Mouse (Mus musculus) ES-Bruce4 (cell line): ENCODE data around the gene Cd82. TPM values are rescaled to one million over a fixed set of nuclear protein-coding genes. Genes with fewer than 3 reads are reported as not detected.

Experiments used
- H3K27ac ChIP-seq: 2 replicates; pipeline ENCODE4 v1.5.1; 2012; ENCODE audit warnings: low read length, inconsistent platforms; ENCODE audit not compliant: insufficient read depth
- H3K27me3 ChIP-seq: 2 replicates; pipeline ENCODE4 v1.6.1; 2012; ENCODE audit warnings: mild to moderate bottlenecking, low read length, inconsistent platforms; ENCODE audit not compliant: control insufficient read depth, poor library complexity, insufficient read depth, severe bottlenecking
- H3K36me3 ChIP-seq: 2 replicates; pipeline ENCODE4 v1.6.1; 2012; ENCODE audit warnings: inconsistent platforms, mild to moderate bottlenecking, low read length, moderate library complexity; ENCODE audit not compliant: control insufficient read depth, poor library complexity, insufficient read depth, severe bottlenecking
- H3K4me1 ChIP-seq: one replicate; pipeline ENCODE4 v1.8.1; 2011; ENCODE audit warnings: low read length; ENCODE audit not compliant: control insufficient read depth, insufficient read depth
- H3K4me3 ChIP-seq: 2 replicates; pipeline ENCODE4 v1.5.1; 2011; ENCODE audit warnings: low read depth, mild to moderate bottlenecking, low read length
- H3K9ac ChIP-seq: 2 replicates; pipeline ENCODE4 v1.6.1; 2012; ENCODE audit warnings: low read depth, mild to moderate bottlenecking, inconsistent platforms; ENCODE audit not compliant: poor library complexity, severe bottlenecking
- H3K9me3 ChIP-seq: replicated peaks from 2 replicates; pipeline ENCODE4 v1.6.1; 2012; ENCODE audit warnings: mild to moderate bottlenecking, low read length, inconsistent platforms; ENCODE audit not compliant: control insufficient read depth, poor library complexity, insufficient read depth, severe bottlenecking
- CTCF ChIP-seq: IDR thresholded peaks from one replicate; pipeline ENCODE4 v1.8.1; 2011; ENCODE audit warnings: low read depth, low read length
- EP300 ChIP-seq: IDR thresholded peaks from 2 replicates; pipeline ENCODE4 v1.6.1; 2011; ENCODE audit warnings: low read depth, low read length; ENCODE audit not compliant: insufficient read depth
- POLR2A ChIP-seq: IDR thresholded peaks from one replicate; pipeline ENCODE4 v1.8.1; 2011; ENCODE audit warnings: low read length; ENCODE audit not compliant: insufficient read depth
- polyA plus RNA-seq: library from polyadenylated mRNA; stranded (reverse); fragments of >200 nt; gene quantifications from 2 replicates; pipeline ENCODE4 v1.2.4, GENCODE M21; 2011; ENCODE audit warnings: low read depth; ENCODE audit not compliant: missing spikeins, insufficient read depth, insufficient read length

Gene Cd82
- polyA plus RNA-seq, 1 experiment: 4.2 TPM

DNA sequence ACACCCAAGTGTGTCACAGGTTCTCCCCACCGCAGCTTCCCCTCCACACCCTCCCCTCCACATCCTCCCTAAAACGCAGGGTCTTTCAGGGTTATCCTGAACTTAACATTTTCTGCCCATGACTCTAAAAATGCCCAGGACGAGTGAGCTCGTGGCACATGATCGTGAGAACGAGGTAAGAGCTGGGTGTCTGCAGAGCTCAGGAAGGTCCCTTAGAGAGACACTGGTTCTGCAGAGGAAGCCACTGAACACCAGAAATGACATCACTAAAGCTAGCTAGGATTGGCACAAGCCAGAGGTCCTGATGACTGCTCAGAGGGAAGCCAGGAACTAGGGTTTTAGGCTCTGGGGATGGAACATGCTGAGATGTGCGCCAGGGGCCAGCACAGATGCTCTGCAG lies 18.7 kb downstream of the Cd82 start:
- H3K4me1 ChIP-seq: no peaks in the 10 kb centered on the region
- TF ChIP-seq CTCF (no peak), POLR2A (no peak), EP300 (no peak)
- no peaks in the 10 kb centered on the region for H3K9me3 ChIP-seq
- H3K36me3 ChIP-seq: no peaks in the 10 kb centered on the region
- H3K9ac ChIP-seq: no peak overlapping the region
- no peaks in the 10 kb centered on the region for H3K27me3 ChIP-seq
- no peak overlapping the region for H3K27ac ChIP-seq
- no peak overlapping the region for H3K4me3 ChIP-seq

DNA sequence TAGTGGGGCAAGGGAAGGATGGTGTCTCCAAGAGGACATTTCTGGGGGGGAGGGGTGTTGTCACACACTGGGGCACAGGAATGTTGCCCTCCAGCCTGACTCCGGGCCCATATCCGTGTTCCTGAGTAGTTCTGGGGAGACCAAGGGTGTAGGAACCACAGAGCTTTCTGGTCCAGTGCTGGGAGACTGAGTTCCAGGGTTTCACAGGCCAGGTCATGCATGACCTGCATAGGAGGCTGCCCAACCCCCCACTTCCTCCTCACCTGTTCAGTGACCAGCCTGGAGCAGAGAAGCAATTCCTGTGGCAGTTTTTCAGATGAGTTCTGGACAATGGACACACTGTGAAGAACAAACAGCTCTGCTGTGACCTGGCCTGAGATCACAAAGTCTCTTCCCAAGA lies 19.8 kb downstream of the Cd82 start:
- Histone ChIP-seq H3K9ac (no peak overlapping the region), H3K27me3 (no peaks in the 10 kb centered on the region), H3K9me3 (no peaks in the 10 kb centered on the region), H3K4me3 (no peak overlapping the region), H3K36me3 (no peaks in the 10 kb centered on the region), H3K4me1 (no peaks in the 10 kb centered on the region), H3K27ac (no peak overlapping the region)
- TF ChIP-seq EP300 (no peak), CTCF (no peak), POLR2A (no peak)

DNA sequence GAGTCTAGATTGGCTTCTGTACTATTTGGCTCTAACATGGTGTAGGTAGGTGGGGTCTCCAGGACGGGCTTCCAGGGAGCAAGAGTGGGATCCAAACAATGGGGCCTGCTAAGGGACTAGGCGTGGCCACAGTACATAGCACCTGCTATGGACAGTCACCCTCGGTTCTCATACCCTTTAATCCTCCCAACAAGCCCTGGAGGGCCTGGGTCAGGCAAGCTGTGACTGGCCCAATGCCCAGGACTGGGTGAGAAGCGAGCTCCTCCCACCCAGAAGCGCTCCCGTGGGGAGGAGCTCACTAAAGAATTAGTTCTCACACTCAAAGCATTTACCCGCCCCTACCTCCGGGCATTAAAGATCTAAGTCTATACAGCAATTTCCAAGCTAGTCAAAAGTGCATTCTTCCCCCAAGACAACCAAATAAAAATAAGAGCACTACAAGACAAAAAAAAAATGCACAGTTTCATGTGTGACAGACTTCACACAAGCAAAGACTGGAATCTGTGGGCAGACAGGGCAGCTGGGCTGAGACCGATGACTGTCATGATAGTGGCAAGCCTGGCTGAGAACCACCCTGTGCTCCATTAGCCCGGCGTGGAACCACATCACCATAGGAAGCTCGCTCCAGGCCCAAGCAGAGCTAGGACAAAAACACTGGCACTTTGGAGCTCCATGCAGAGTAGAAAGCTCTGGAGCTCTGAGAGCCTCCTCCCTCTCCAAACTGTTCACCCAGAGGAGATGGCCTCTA lies 23.0 kb downstream of the Cd82 start:
- Histone ChIP-seq H3K27ac (no peak overlapping the region), H3K9me3 (no peaks in the 10 kb centered on the region), H3K9ac (no peak overlapping the region), H3K27me3 (no peaks in the 10 kb centered on the region), H3K36me3 (no peaks in the 10 kb centered on the region), H3K4me1 (no peaks in the 10 kb centered on the region), H3K4me3 (no peak overlapping the region)
- no peak for TF ChIP-seq EP300
- no peak for TF ChIP-seq CTCF
- TF ChIP-seq POLR2A: no peak

DNA sequence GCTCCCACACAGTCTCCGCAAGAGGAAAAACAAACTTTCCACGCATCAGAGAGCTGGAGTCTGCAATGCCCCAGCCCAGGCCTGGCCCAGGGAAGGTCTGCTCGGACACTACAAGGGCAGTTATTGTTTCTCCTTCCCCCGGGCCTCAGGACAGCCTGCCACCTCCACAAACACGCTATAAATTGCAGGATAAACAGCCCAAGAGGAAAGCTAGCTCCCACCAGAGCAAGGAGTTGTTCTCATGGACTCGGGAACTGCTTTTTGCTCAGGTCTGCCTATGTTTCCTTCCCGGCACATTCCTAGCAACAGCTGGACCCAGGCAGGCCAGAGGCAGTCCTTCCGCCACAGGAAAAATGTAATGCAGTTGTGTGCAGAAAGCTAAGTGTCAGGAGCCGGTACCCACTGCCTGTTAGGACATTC lies 23.6 kb downstream of the Cd82 start:
- no peak overlapping the region for H3K9ac ChIP-seq
- no peaks in the 10 kb centered on the region for H3K36me3 ChIP-seq
- no peak overlapping the region for H3K27ac ChIP-seq
- no peaks in the 10 kb centered on the region for H3K4me1 ChIP-seq
- H3K27me3 ChIP-seq: no peaks in the 10 kb centered on the region
- H3K4me3 ChIP-seq: no peak overlapping the region
- TF ChIP-seq CTCF: no peak
- TF ChIP-seq EP300: no peak
- TF ChIP-seq POLR2A: no peak
- no peaks in the 10 kb centered on the region for H3K9me3 ChIP-seq

DNA sequence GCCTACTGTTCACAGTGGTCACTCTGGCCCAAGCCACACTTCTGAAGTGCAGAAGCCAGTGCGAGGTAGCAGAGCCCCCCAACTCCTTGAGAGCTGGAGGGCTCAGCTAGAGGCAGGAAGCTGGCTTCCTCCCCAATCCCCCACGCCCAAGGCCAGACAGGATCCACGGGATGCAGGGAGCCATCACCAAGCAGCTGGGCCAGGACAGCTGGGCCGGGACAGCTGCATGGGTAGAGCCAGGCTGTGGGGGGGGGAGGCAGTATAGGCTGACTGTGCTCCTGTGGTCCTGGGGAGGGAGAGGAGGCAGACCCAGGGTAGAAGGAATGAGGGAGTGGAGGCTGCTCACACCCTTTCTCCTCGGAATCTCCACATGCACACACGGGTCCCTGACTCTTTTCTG lies 24.6 kb downstream of the Cd82 start:
- no peak overlapping the region for H3K4me3 ChIP-seq

DNA sequence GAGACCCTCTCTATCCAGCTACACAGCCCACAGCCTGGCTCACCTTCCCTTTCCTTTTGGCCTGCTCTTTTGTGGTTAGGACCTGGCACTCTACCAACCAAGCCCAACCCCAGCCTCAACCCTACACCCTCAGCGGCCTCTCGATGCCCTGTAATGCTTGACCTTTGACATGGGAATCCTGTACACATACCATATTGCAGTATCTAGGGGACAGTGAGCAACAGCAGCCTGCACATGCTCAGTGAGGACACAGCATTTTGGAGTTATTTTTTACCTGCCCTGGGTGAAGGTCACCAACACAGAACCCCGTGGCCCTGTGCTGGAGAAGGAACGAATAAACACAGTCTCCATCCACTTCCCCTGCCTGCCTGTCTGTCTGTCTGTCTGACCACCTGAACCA lies 27.4 kb downstream of the Cd82 start:
- H3K27me3 ChIP-seq: no peaks in the 10 kb centered on the region
- TF ChIP-seq POLR2A (no peak), CTCF (no peak), EP300 (no peak)
- no peaks in the 10 kb centered on the region for H3K9me3 ChIP-seq
- no peaks in the 10 kb centered on the region for H3K4me1 ChIP-seq
- no peak overlapping the region for H3K27ac ChIP-seq
- no peaks in the 10 kb centered on the region for H3K36me3 ChIP-seq
- H3K9ac ChIP-seq: no peak overlapping the region
- H3K4me3 ChIP-seq: no peak overlapping the region

More for the DNA sequence above, 24.6 kb downstream of the Cd82 start:
- Histone ChIP-seq H3K27me3 (no peaks in the 10 kb centered on the region), H3K4me1 (no peaks in the 10 kb centered on the region), H3K36me3 (no peaks in the 10 kb centered on the region), H3K27ac (no peak overlapping the region), H3K9me3 (no peaks in the 10 kb centered on the region), H3K9ac (no peak overlapping the region)
- no peak for TF ChIP-seq CTCF
- TF ChIP-seq POLR2A: no peak
- no peak for TF ChIP-seq EP300
